Mouse (Mus musculus) midbrain, postnatal 0 days (tissue): ENCODE results near the gene Gale. TPM values are rescaled to one million over a fixed set of nuclear protein-coding genes. Genes with fewer than 3 reads are reported as not detected.
"Not testable (repeated sequence)": the region's sequence is repeated elsewhere in the genome, so short reads cannot be mapped to it uniquely, and the experiment has no call there.

Experiments
- ATAC-seq: fragments of 200-750 bp; cut with Nextera tagmentation; 2 replicates; pipeline ENCODE4 v1.8.0; 2017; ENCODE audit warnings: moderate number of reproducible peaks, mild to moderate bottlenecking, moderate TSS enrichment, moderate library complexity; ENCODE audit not compliant: low FRiP score
- DNase-seq: peaks from one replicate; pipeline ENCODE4 v3.0.0-alpha.2; 2015; ENCODE audit warnings: low spot score
- H3K27ac ChIP-seq: fragments of 300-500 bp; sonication (generic); 2 replicates; pipeline ENCODE4 v1.5.1; 2014; ENCODE audit warnings: low read depth, mild to moderate bottlenecking, low read length, mixed read lengths
- H3K27me3 ChIP-seq: fragments of 300-500 bp; sonication (generic); 2 replicates; pipeline ENCODE4 v1.6.1; 2014; ENCODE audit warnings: low read length, control low read depth, mixed read lengths; ENCODE audit not compliant: insufficient read depth
- H3K36me3 ChIP-seq: fragments of 300-500 bp; sonication (generic); 2 replicates; pipeline ENCODE4 v1.6.1; 2014; ENCODE audit warnings: low read length, control low read depth, mixed read lengths; ENCODE audit not compliant: insufficient read depth
- H3K4me1 ChIP-seq: fragments of 300-500 bp; sonication (generic); 2 replicates; pipeline ENCODE4 v1.6.1; 2014; ENCODE audit warnings: mild to moderate bottlenecking, control low read depth, antibody characterized with exemption, low read length, mixed read lengths; ENCODE audit not compliant: insufficient read depth
- H3K4me2 ChIP-seq: fragments of 300-500 bp; sonication (generic); 2 replicates; pipeline ENCODE4 v1.6.1; 2014; ENCODE audit warnings: low read depth, mild to moderate bottlenecking, low read length, mixed read lengths; ENCODE audit not compliant: poor library complexity, severe bottlenecking
- H3K4me3 ChIP-seq: fragments of 300-500 bp; sonication (generic); 2 replicates; pipeline ENCODE4 v1.5.1; 2014; ENCODE audit warnings: low read depth, mild to moderate bottlenecking, low read length, moderate library complexity
- H3K9ac ChIP-seq: fragments of 300-500 bp; sonication (generic); replicated peaks from 2 replicates; pipeline ENCODE4 v1.6.1; 2014; ENCODE audit warnings: mild to moderate bottlenecking, low read length, moderate library complexity, mixed read lengths; ENCODE audit not compliant: poor library complexity, severe bottlenecking
- H3K9me3 ChIP-seq: fragments of 300-500 bp; sonication (generic); 2 replicates; pipeline ENCODE4 v1.6.1; 2016; ENCODE audit warnings: low read length, control low read depth
- CTCF ChIP-seq: IDR thresholded peaks from 2 replicates; pipeline ENCODE4 v1.5.1; 2016; ENCODE audit warnings: antibody characterized with exemption, mild to moderate bottlenecking
- WGBS: fragments of 180-500 bp; shearing (Covaris S2); extraction: QIAGEN DNeasy Blood & Tissue Kit; methylation state at CpG from one replicate; pipeline ENCODE4 v1.1.7; 2014; 5-methylcytosine and 5-hydroxymethylcytosine counted together
- polyA plus RNA-seq: library from polyadenylated mRNA; unstranded; fragments of >200 nt; fragmentation: Nextera tagmentation; extraction: Ambion mirVana; gene quantifications from 2 replicates; pipeline ENCODE4 v1.2.1, GENCODE M21; 2015
- total RNA-seq: library from RNA; depleted of rRNA; stranded (reverse); fragments of >200 nt; gene quantifications from 2 replicates; pipeline ENCODE4 v1.2.3, GENCODE M21; 2014

Gale gene
- total and polyA plus RNA-seq, 2 experiments from 2014 or later: 33.5 to 36.7 TPM

DNA sequence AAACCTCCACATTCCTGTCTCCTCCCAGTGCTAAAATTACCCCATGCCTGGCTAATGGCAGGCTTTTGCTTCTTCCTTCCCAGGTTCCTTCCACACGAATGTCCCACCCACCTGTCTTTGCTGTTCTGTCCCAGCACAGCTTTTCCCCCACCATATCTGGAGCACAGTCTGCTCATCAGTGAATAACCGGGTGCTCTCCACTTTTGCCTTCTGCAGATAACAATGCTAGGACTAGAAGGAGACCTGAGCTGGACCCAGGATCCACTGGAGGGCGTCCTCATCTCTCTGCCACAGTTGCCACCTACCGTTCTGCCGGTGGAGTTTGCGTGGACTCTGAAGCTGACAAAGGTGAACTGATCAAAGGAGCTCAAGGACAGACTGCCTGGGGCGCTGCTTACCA lies 24.7 kb upstream of the Gale start:
- Histone ChIP-seq H3K4me2 (no peak overlapping the region), H3K27me3 (no peaks in the 10 kb centered on the region), H3K9me3 (no peaks in the 10 kb centered on the region), H3K36me3 (peaks cover 15% of the 10 kb centered on the region), H3K9ac (no peak overlapping the region), H3K4me1 (no peaks in the 10 kb centered on the region), H3K27ac (no peak overlapping the region), H3K4me3 (no peak overlapping the region)
- no peak for TF ChIP-seq CTCF
- DNase-seq: no peak
- WGBS: 86% methylated on average over 7 of the region's 7 CpGs
- no peak for ATAC-seq

DNA sequence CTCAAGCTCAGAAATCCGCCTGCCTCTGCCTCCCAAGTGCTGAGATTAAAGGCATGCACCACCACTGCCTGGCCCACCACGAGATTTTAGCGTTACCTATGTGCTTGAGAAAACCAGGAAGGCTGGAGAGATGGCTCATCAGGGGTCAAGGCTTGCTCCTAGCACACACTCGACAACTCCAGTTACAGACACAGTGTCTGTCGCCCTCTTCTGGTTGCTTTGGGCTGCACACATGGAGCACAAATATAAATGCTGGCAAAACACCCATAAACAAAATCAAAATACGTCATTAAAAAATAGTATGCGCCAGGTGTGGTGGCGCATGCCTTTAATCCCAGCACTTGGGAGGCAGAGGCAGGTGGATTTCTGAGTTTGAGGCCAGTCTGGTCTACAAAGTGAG lies 22.5 kb upstream of the Gale start:
- DNase-seq, ATAC-seq, H3K36me3 ChIP-seq, H3K9me3 ChIP-seq, H3K4me1 ChIP-seq, H3K4me3 ChIP-seq, H3K4me2 ChIP-seq, H3K9ac ChIP-seq, H3K27me3 ChIP-seq, H3K27ac ChIP-seq: not testable (repeated sequence)
- WGBS: 87% methylated on average over 8 of the region's 8 CpGs
- TF ChIP-seq CTCF: peak; percentile 46

DNA sequence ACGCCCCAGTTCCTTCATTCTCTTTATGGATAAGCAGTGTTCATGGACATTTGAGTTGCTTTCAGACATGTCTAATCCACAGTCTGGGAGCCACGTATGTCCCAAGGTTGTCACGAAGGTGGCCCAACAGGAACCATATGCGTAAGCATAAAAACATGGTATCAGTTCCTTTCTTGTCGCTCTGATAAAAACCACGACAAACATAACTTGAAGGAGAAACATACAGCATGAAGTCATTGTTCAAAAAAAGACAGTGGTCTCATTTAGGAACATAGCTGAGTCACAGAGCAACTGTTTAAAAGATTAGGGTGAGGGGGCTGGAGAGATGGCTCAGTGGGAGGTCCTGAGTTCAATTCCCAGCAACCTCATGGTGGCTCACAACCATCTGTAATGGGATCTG lies 21.3 kb upstream of the Gale start:
- H3K9me3 ChIP-seq: no peaks in the 10 kb centered on the region
- no peak for ATAC-seq
- DNase-seq: no peak
- H3K36me3 ChIP-seq: peaks cover 8% of the 10 kb centered on the region
- H3K9ac ChIP-seq: no peak overlapping the region
- H3K27me3 ChIP-seq: no peaks in the 10 kb centered on the region
- no peak overlapping the region for H3K4me3 ChIP-seq
- no peaks in the 10 kb centered on the region for H3K4me1 ChIP-seq
- WGBS: 92% methylated on average over 6 of the region's 6 CpGs
- H3K27ac ChIP-seq: no peak overlapping the region
- no peak for TF ChIP-seq CTCF
- H3K4me2 ChIP-seq: no peak overlapping the region

DNA sequence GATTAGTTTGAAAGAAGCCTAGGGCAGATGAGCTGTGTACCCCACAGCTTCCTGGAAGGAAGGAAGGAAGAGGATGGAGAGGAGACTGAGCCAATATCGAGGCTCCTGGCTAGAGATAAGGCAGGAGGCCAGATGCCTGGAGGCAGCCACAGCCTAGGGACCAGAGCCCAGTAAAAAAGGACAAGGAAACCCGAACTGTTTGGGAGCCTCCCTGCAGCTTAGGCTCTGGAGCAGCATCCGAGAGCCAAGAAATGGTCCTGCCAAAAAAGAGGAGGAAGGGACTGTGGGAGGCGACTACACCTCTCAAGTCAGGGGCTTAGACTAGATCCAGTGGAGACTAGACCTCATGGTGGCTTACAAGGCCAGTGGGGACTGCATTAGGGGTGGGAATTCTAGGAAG lies 20.1 kb upstream of the Gale start:
- no peak for ATAC-seq
- Histone ChIP-seq H3K9ac (no peak overlapping the region), H3K4me3 (no peak overlapping the region), H3K4me1 (0 out of 2 replicates have a peak, but pooled peaks cover 3% of the 10 kb centered on the region), H3K9me3 (no peaks in the 10 kb centered on the region), H3K4me2 (no peak overlapping the region), H3K27me3 (no peaks in the 10 kb centered on the region), H3K27ac (no peak overlapping the region), H3K36me3 (peaks cover 8% of the 10 kb centered on the region)
- 56% methylated on average over 4 of the region's 4 CpGs for WGBS
- no peak for DNase-seq
- TF ChIP-seq CTCF: no peak

DNA sequence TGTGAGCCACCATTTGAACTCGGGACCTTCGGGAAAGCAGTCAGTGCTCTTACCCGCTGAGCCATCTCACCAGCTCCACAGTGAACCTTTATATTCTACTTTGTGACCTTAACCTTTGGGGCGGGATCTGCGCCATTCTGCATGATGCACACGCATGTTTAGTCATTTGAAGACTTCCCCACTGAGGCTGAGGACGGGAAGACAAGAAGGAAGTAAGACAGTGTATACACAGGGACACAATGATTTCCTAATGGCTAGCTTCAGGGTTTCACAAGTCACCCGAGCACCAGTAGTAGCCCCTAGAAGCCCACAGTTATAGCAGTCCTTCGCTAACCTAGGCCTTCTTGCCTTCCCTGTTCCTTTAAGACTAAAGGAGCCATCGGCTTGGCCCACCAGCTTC lies 17.8 kb upstream of the Gale start:
- Histone ChIP-seq H3K9ac (peak overlapping the region; percentile 80), H3K36me3 (no peaks in the 10 kb centered on the region), H3K4me3 (peak overlapping the region; percentile 68), H3K4me1 (0 out of 2 replicates have a peak, but pooled peaks cover 3% of the 10 kb centered on the region), H3K9me3 (no peaks in the 10 kb centered on the region), H3K27ac (peak overlapping the region; percentile 77), H3K4me2 (peak overlapping the region; percentile 89), H3K27me3 (no peaks in the 10 kb centered on the region)
- peak; percentile 15; the same call in 1 of the 2 replicates for ATAC-seq
- no peak for DNase-seq
- TF ChIP-seq CTCF: no peak
- WGBS: 76% methylated on average over 10 of the region's 10 CpGs

DNA sequence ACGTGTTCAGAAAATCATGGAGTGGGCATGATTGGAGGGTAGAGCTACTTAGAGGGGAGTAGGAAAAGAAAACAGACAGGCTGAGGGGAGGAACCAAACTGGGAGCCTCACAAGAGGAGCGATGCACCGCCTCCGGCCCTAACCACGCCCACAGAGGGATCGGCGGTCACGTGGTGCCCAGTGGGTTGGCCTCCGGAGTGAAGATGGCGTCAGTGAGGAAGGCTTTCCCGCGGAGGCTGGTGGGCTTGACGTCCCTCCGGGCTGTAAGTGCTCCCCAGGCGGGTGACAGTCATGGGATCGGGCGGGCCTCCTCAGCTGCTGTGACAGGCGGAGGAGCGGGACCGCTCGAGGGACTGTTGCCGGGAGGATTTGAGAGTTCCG lies 17.3 kb upstream of the Gale start, which contains the start of gene Hmgcl:
Gene Hmgcl (plus strand): TSS at position 171 of the 381 bp plus-strand sequence.
- peak within 1 kb of the TSS; percentile 80 for H3K9ac ChIP-seq
- ATAC-seq (peak; percentile 92), DNase-seq (peak; percentile 95)
- 0 out of 2 replicates have a peak, but pooled peaks cover 3% of the 10 kb centered on the region for H3K4me1 ChIP-seq
- H3K27me3 ChIP-seq: no peaks in the 10 kb centered on the region
- no peaks in the 10 kb centered on the region for H3K9me3 ChIP-seq
- under 1% methylated on average over 23 of the region's 23 CpGs for WGBS
- H3K4me3 ChIP-seq: peak within 1 kb of the TSS; percentile 68
- H3K4me2 ChIP-seq: peak within 1 kb of the TSS; percentile 89
- peak within 1 kb of the TSS; percentile 77 for H3K27ac ChIP-seq
- TF ChIP-seq CTCF: no peak
- H3K36me3 ChIP-seq: no peaks in the 10 kb centered on the region
